Mouse (Mus musculus) small intestine, adult 2 months (tissue): ENCODE measurements around the gene Mlc1. TPM values are rescaled to one million over a fixed set of nuclear protein-coding genes. Genes with fewer than 3 reads are reported as not detected.

Source experiments
- H3K27ac ChIP-seq: fragments of 200-500 bp; 2 replicates; pipeline ENCODE4 v1.5.1; 2012; ENCODE audit warnings: low read depth, low read length, control low read depth, inconsistent platforms; ENCODE audit not compliant: insufficient read depth
- H3K27me3 ChIP-seq: fragments of 200-500 bp; 2 replicates; pipeline ENCODE4 v1.6.1; 2012; ENCODE audit warnings: mild to moderate bottlenecking, moderate library complexity, low read length, inconsistent platforms; ENCODE audit not compliant: control insufficient read depth, insufficient read depth
- H3K36me3 ChIP-seq: fragments of 200-500 bp; 2 replicates; pipeline ENCODE4 v1.6.1; 2012; ENCODE audit warnings: mild to moderate bottlenecking, low read length, control low read depth, inconsistent platforms; ENCODE audit not compliant: control insufficient read depth, insufficient read depth
- H3K4me1 ChIP-seq: fragments of 200-500 bp; 2 replicates; pipeline ENCODE4 v1.6.1; 2012; ENCODE audit warnings: low read length, inconsistent platforms, mixed read lengths; ENCODE audit not compliant: control insufficient read depth, insufficient read depth, insufficient read length
- H3K4me3 ChIP-seq: fragments of 200-500 bp; 2 replicates; pipeline ENCODE4 v1.5.1; 2012; ENCODE audit warnings: low read depth, mild to moderate bottlenecking, control low read depth, inconsistent platforms, low read length, moderate library complexity
- CTCF ChIP-seq: fragments of 200-500 bp; IDR thresholded peaks from 2 replicates; pipeline ENCODE4 v1.5.1; 2012; ENCODE audit warnings: low read depth, mild to moderate bottlenecking, control low read depth, inconsistent platforms, low read length, moderate library complexity, mixed read lengths; ENCODE audit not compliant: insufficient replicate concordance, insufficient read length; ENCODE audit errors: extremely low read depth
- POLR2A ChIP-seq: fragments of 200-500 bp; IDR thresholded peaks from 2 replicates; pipeline ENCODE4 v1.6.1; 2012; ENCODE audit warnings: low read depth, mild to moderate bottlenecking, control low read depth, inconsistent platforms, low read length, moderate library complexity
- WGBS: fragments of 180-500 bp; shearing (Covaris S2); methylation state at CpG from one replicate; pipeline ENCODE4 v1.1.7; 2018; 5-methylcytosine and 5-hydroxymethylcytosine counted together
- polyA plus RNA-seq: library from polyadenylated mRNA; depleted of rRNA; stranded (reverse); fragments of >200 nt; gene quantifications from 2 replicates; pipeline ENCODE4 v1.2.3, GENCODE M21; 2012

The Mlc1 gene
- polyA plus RNA-seq, 1 experiment = 0.08 TPM

DNA sequence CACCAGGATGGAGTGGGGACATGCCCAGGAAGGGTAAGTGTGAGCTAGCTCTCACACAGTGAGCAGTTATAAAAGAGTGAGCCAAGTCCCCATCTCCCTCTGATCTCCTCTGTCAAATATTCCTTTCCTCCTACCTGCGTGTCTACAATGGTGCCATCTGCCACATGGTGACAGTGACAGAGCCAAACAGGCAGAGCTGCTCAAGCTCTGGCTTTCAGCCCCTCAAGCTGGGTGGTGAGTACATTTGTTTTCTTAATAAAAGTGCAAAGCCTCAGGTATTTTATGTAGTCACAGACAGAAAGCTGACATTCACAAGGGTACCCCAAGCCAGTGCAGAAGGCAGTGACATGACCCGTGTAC lies 41.5 kb downstream of the Mlc1 start:
- no peak overlapping the region for H3K4me3 ChIP-seq
- TF ChIP-seq POLR2A (no peak), CTCF (no peak)
- H3K27ac ChIP-seq = no peak overlapping the region
- no peaks in the 10 kb centered on the region; the same call in 1 of the 2 replicates for H3K4me1 ChIP-seq
- H3K27me3 ChIP-seq = no peaks in the 10 kb centered on the region
- WGBS = 68% methylated on average over 2 of the region's 2 CpGs
- H3K36me3 ChIP-seq = no peaks in the 10 kb centered on the region

DNA sequence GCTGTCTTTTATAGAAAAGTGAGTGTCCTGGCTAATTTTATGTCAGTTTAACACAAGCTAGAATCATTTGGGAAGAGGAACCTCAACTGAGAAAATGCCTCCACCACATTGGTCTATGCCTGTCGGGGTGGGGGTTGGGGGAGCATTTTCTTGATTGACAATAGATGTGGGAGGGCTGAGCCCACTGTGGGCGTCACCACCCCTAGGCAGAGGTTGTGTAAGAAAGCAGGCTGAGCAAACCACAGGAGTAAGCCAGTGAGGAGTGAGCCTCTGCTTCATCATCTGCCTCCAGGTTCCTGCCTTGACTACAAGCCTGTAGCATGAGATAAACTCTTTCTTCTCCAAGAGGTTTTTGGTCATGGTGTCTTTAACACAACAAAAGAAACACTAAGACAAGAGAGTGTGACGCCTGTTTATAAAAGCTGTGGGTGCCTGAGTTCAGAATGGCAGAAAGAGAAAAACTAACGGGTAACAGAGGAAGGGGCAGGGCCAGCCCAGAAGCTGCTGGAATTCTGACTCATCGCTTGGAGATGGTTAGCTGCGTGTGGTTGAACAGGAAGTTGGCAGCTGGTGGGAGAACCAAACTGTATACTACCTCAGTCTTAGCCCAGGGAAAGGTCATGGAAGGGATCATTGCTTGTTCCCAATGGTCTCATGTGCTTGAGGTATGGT lies 42.1 kb downstream of the Mlc1 start:
- TF ChIP-seq POLR2A = no peak
- no peak for TF ChIP-seq CTCF
- Histone ChIP-seq H3K4me1 (no peaks in the 10 kb centered on the region; the same call in 1 of the 2 replicates), H3K36me3 (no peaks in the 10 kb centered on the region), H3K27ac (no peak overlapping the region), H3K27me3 (no peaks in the 10 kb centered on the region), H3K4me3 (no peak overlapping the region)
- 41% methylated on average over 6 of the region's 6 CpGs for WGBS

DNA sequence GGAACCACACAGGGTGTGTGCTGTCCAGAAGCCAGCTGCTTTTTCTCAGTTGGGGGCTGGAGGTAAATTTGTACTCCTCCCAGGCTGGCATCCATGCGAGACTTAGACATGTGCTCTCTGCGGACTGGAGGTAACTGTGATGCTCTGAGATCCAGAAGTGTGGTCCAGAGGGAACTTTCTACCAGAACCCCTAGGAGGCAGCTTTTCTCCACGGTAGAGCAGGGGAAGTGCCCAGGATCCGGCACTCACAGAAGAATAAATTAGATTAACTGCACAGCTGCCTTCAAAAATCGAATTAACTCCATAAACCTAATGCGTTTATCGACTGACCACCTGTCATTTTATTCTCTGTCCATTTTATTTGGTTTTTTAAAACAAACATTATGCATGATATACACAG lies 44.7 kb downstream of the Mlc1 start:
- 54% methylated on average over 7 of the region's 7 CpGs for WGBS
- no peak overlapping the region for H3K4me3 ChIP-seq
- no peaks in the 10 kb centered on the region; the same call in 1 of the 2 replicates for H3K4me1 ChIP-seq
- no peak overlapping the region for H3K27ac ChIP-seq
- no peaks in the 10 kb centered on the region for H3K36me3 ChIP-seq
- no peaks in the 10 kb centered on the region; the same call in 1 of the 2 replicates for H3K27me3 ChIP-seq
- no peak for TF ChIP-seq POLR2A
- no peak for TF ChIP-seq CTCF

DNA sequence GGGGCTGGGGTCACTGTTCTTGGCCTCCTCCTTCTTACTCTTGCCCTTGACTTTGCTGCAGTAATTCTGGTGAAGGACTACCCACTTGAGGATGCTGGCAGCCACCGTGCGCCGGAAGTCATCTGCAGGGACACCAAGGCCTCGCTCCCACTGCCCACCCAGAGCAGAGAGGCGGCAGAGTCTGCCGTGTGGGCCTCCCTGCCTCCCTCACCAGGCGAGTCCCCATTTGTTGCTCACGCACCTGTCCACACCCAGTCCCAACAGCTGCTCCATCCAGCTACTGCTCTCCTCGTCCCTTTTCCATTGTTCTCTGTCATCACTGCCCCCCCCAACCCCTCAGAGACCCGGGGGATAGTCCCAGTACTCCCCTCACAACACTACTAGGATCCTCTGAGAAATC lies 46.1 kb downstream of the Mlc1 start:
- TF ChIP-seq POLR2A (no peak), CTCF (no peak)
- Histone ChIP-seq H3K4me3 (no peak overlapping the region), H3K27ac (no peak overlapping the region), H3K4me1 (no peaks in the 10 kb centered on the region; the same call in 1 of the 2 replicates), H3K27me3 (no peaks in the 10 kb centered on the region; the same call in 1 of the 2 replicates), H3K36me3 (no peaks in the 10 kb centered on the region)
- 71% methylated on average over 10 of the region's 10 CpGs for WGBS

DNA sequence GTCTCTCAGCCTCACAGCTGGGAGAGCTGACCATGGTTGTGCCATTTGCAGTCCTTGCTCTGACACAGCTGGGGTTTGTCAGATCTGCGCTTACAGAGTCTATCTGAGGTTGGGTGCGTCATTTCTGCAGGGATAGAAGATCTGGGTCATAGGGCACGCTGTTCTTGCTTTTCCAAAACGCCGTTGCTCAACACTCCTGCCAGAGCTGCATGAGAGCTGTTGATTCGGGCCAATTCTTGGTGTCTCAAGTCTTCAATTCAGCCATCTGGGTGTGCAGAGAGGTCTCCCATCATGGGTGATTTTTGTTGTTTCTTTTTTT lies 56.9 kb downstream of the Mlc1 start:
- H3K4me1 ChIP-seq = peaks cover 8% of the 10 kb centered on the region
- TF ChIP-seq CTCF = no peak
- TF ChIP-seq POLR2A = no peak
- H3K4me3 ChIP-seq = no peak overlapping the region
- WGBS = 54% methylated on average over 6 of the region's 6 CpGs
- no peaks in the 10 kb centered on the region for H3K36me3 ChIP-seq
- no peaks in the 10 kb centered on the region for H3K27me3 ChIP-seq
- H3K27ac ChIP-seq = no peak overlapping the region

DNA sequence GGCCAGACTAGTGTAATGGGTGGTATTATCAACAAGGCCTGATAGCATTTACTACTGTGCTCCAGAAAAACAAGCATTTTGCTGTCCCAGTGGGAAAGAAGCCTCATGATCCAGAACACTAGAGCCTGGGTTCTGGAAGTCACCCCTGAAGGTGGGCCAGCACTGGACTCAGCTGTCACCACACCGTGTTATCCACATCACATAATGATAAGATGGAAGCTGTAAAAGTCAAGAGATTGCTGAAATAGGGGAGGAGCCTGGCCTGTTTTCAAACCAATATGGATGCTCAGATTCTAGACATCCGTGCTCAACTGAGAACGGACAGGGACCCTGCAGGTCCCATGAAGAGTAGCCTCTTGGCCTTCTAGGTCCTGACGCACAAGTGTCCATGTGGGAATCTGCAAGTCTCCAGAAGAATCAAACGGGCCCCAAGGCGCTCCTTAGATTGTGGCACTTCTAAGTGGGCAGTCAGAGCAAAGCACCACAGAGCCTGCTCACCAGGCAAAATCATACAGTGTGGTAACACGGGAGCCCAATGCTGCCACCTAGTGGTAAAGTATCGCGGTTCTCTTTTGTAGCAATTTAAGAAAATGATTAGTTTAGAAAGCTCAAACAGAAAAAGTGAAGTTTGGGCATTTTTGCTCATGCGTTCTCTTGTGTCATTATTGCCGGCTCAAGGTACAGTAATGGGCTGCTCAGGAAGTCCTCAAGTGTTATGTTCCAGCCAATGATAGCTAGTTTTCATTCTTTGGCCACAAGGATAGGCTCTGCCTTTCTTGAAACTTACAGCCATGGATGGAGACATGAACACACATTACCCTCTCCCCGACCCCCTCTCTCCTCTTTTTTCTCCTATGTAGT lies 57.4 kb downstream of the Mlc1 start:
- Histone ChIP-seq H3K4me3 (no peak overlapping the region), H3K27me3 (no peaks in the 10 kb centered on the region), H3K27ac (no peak overlapping the region), H3K4me1 (peaks cover 8% of the 10 kb centered on the region), H3K36me3 (no peaks in the 10 kb centered on the region)
- 10% methylated on average over 12 of the region's 12 CpGs for WGBS
- TF ChIP-seq POLR2A (no peak), CTCF (peak; percentile 70; the same call in 1 of the 2 replicates)

DNA sequence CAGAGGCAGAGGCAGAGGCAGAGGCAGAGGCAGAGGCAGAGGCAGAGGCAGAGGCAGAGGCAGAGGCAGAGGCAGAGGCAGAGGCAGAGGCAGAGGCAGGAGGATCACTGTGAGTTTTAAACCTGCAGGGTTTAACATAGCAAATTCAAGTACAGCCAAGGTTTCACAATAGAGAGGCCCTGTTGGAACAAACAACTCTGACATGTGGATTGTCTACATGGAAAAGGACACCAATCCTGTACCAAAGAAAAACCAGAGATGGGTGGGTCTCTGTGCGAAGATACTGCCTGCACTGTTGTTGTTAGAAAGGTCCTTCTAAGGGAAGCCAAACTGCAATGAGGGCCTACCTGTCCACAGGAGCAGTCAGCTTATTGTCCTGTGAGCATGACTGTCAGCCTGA lies 58.7 kb downstream of the Mlc1 start:
- Histone ChIP-seq H3K4me3 (no peak overlapping the region), H3K4me1 (peaks cover 8% of the 10 kb centered on the region), H3K27ac (no peak overlapping the region), H3K27me3 (no peaks in the 10 kb centered on the region), H3K36me3 (no peaks in the 10 kb centered on the region)
- TF ChIP-seq CTCF (no peak), POLR2A (no peak)
- 90% methylated on average over 1 of the region's 1 CpGs for WGBS
